Mouse (Mus musculus) limb, embryonic 11.5 days (tissue): ENCODE results near the gene Hist1h3c. TPM values are rescaled to one million over a fixed set of nuclear protein-coding genes. Genes with fewer than 3 reads are reported as not detected.
"Not testable (repeated sequence)": the region's sequence is repeated elsewhere in the genome, so short reads cannot be mapped to it uniquely, and the experiment has no call there.

Experiments used
- ATAC-seq: fragments of 200-750 bp; cut with Nextera tagmentation; 2 replicates; pipeline ENCODE4 v1.8.0; 2017; ENCODE audit warnings: low read depth; ENCODE audit not compliant: insufficient number of reproducible peaks, low FRiP score, low TSS enrichment
- DNase-seq: peaks from one replicate; pipeline ENCODE4 v3.0.0-alpha.2; 2015; ENCODE audit warnings: low spot score
- H3K27ac ChIP-seq: fragments of 300-500 bp; sonication (generic); replicated peaks from 2 replicates; pipeline ENCODE4 v1.5.1; 2014; ENCODE audit warnings: low read depth, mild to moderate bottlenecking, low read length
- H3K27me3 ChIP-seq: fragments of 300-500 bp; sonication (generic); 2 replicates; pipeline ENCODE4 v1.6.1; 2014; ENCODE audit warnings: mild to moderate bottlenecking, low read length, mixed read lengths; ENCODE audit not compliant: control insufficient read depth, insufficient read depth
- H3K36me3 ChIP-seq: fragments of 300-500 bp; sonication (generic); 2 replicates; pipeline ENCODE4 v1.6.1; 2014; ENCODE audit warnings: mild to moderate bottlenecking, low read length, moderate library complexity, mixed read lengths; ENCODE audit not compliant: control insufficient read depth, insufficient read depth
- H3K4me1 ChIP-seq: fragments of 300-500 bp; sonication (generic); 2 replicates; pipeline ENCODE4 v1.6.1; 2014; ENCODE audit warnings: low read length, mixed read lengths; ENCODE audit not compliant: control insufficient read depth, insufficient read depth
- H3K4me2 ChIP-seq: fragments of 300-500 bp; sonication (generic); 2 replicates; pipeline ENCODE4 v1.6.1; 2014; ENCODE audit warnings: low read depth, mild to moderate bottlenecking, moderate library complexity; ENCODE audit not compliant: severe bottlenecking
- H3K4me3 ChIP-seq: fragments of 300-500 bp; sonication (generic); 2 replicates; pipeline ENCODE4 v1.5.1; 2014; ENCODE audit warnings: low read depth, low read length
- H3K9ac ChIP-seq: fragments of 300-500 bp; sonication (generic); 2 replicates; pipeline ENCODE4 v1.6.1; 2014; ENCODE audit warnings: mild to moderate bottlenecking, low read length
- H3K9me3 ChIP-seq: fragments of 300-500 bp; sonication (generic); 2 replicates; pipeline ENCODE4 v1.6.1; 2016; ENCODE audit warnings: low read length; ENCODE audit not compliant: control insufficient read depth
- WGBS: fragments of 180-500 bp; shearing (Covaris S2); extraction: QIAGEN DNeasy Blood & Tissue Kit; methylation state at CpG from one replicate; pipeline ENCODE4 v1.1.7; 2014; 5-methylcytosine and 5-hydroxymethylcytosine counted together
- polyA plus RNA-seq: library from polyadenylated mRNA; unstranded; fragments of >200 nt; fragmentation: Nextera tagmentation; extraction: Ambion mirVana; gene quantifications from 2 replicates; pipeline ENCODE4 v1.2.1, GENCODE M21; 2014

Gene Hist1h3c
- polyA plus RNA-seq, 1 experiment from 2014 or later: 13.3 TPM

GRCm38 (mm10) chr13:23752067-23752741, 6.8 kb upstream of the Hist1h3c start, which contains the start of gene Hist1h3b:
Hist1h3b (plus strand) TSS chr13:23752267.
- peak within 1 kb of the TSS; percentile 57 for H3K4me2 ChIP-seq
- ATAC-seq (peak; percentile 90), DNase-seq (peak; percentile 94)
- peak within 1 kb of the TSS; percentile 38 for H3K4me3 ChIP-seq
- H3K9me3 ChIP-seq, H3K4me1 ChIP-seq, H3K36me3 ChIP-seq, H3K27me3 ChIP-seq: not testable (repeated sequence)
- under 1% methylated on average over 15 of the region's 47 CpGs for WGBS
- peak within 1 kb of the TSS; percentile 72 for H3K9ac ChIP-seq
- peak within 1 kb of the TSS; percentile 96 for H3K27ac ChIP-seq

GRCm38 (mm10) chr13:23751478-23751956, 6.1 kb upstream of the Hist1h3c start:
- peak overlapping the region; percentile 57 for H3K4me2 ChIP-seq
- no peaks in the 10 kb centered on the region for H3K27me3 ChIP-seq
- ATAC-seq: no peak; the same call in 1 of the 2 replicates
- H3K27ac ChIP-seq: peak overlapping the region; percentile 96
- peak overlapping the region; percentile 38 for H3K4me3 ChIP-seq
- peak overlapping the region; percentile 68 for H3K9ac ChIP-seq
- peaks cover 3% of the 10 kb centered on the region; the same call in 1 of the 2 replicates for H3K4me1 ChIP-seq
- no peaks in the 10 kb centered on the region for H3K36me3 ChIP-seq
- no peaks in the 10 kb centered on the region for H3K9me3 ChIP-seq
- 1% methylated on average over 11 of the region's 11 CpGs for WGBS
- peak; percentile 62 for DNase-seq

- Histone ChIP-seq H3K27ac (peak within 1 kb of the TSS; percentile 96), H3K9ac (peak within 1 kb of the TSS; percentile 68), H3K4me2 (peak within 1 kb of the TSS; percentile 57), H3K4me3 (peak within 1 kb of the TSS; percentile 38)
- peak; percentile 50; the same call in 1 of the 2 replicates for ATAC-seq
- WGBS: 3% methylated on average over 26 of the region's 47 CpGs
- H3K27me3 ChIP-seq, H3K4me1 ChIP-seq, H3K36me3 ChIP-seq, H3K9me3 ChIP-seq: not testable (repeated sequence)
- peak; percentile 84 for DNase-seq
Measured at GRCm38 (mm10) chr13:23750839-23751477, 5.6 kb upstream of the Hist1h3c start, which contains the start of gene Hist1h2ab. Hist1h2ab (plus strand) TSS chr13:23751126.

GRCm38 (mm10) chr13:23749563-23750121, 4.2 kb upstream of the Hist1h3c start:
- ATAC-seq (no peak), DNase-seq (no peak)
- WGBS: 87% methylated on average over 5 of the region's 5 CpGs
- H3K36me3 ChIP-seq: no peaks in the 10 kb centered on the region
- no peaks in the 10 kb centered on the region for H3K27me3 ChIP-seq
- H3K4me2 ChIP-seq: no peak overlapping the region
- H3K9me3 ChIP-seq: no peaks in the 10 kb centered on the region
- H3K4me1 ChIP-seq: peaks cover 3% of the 10 kb centered on the region; the same call in 1 of the 2 replicates
- H3K27ac ChIP-seq: peak overlapping the region; percentile 79
- no peak overlapping the region for H3K4me3 ChIP-seq
- H3K9ac ChIP-seq: no peak overlapping the region

GRCm38 (mm10) chr13:23747892-23748288, 2.5 kb upstream of the Hist1h3c start:
- Histone ChIP-seq H3K36me3 (no peaks in the 10 kb centered on the region), H3K4me1 (no peaks in the 10 kb centered on the region), H3K9me3 (no peaks in the 10 kb centered on the region), H3K9ac (peak overlapping the region; percentile 62; the same call in 1 of the 2 replicates), H3K27ac (peak overlapping the region; percentile 99), H3K4me2 (peak overlapping the region; percentile 55), H3K27me3 (no peaks in the 10 kb centered on the region), H3K4me3 (no peak overlapping the region)
- DNase-seq (no peak), ATAC-seq (no peak)
- 11% methylated on average over 4 of the region's 4 CpGs for WGBS

- WGBS: 6% methylated on average over 7 of the region's 13 CpGs
Measured at GRCm38 (mm10) chr13:23747081-23747891, 1.9 kb upstream of the Hist1h3c start.

GRCm38 (mm10) chr13:23746201-23747080, 1.0 kb upstream of the Hist1h3c start, which contains the start of gene Hist1h2bb:
Hist1h2bb (plus strand) TSS chr13:23746734.
- peak within 1 kb of the TSS; percentile 99 for H3K27ac ChIP-seq
- H3K36me3 ChIP-seq, H3K27me3 ChIP-seq, H3K9me3 ChIP-seq, H3K4me1 ChIP-seq: not testable (repeated sequence)
- peak within 1 kb of the TSS; percentile 78 for H3K9ac ChIP-seq
- peak; percentile 92 for ATAC-seq
- WGBS: under 1% methylated on average over 39 of the region's 58 CpGs
- H3K4me2 ChIP-seq: peak within 1 kb of the TSS; percentile 64
- peak; percentile 82 for DNase-seq
- peak within 1 kb of the TSS; percentile 41 for H3K4me3 ChIP-seq

More at GRCm38 (mm10) chr13:23747081-23747891, 1.9 kb upstream of the Hist1h3c start:
- peak; percentile 61 for DNase-seq
- Histone ChIP-seq H3K27me3 (no peaks in the 10 kb centered on the region), H3K9ac (peak overlapping the region; percentile 62), H3K27ac (peak overlapping the region; percentile 99), H3K4me3 (peak overlapping the region; percentile 28), H3K4me1 (no peaks in the 10 kb centered on the region), H3K4me2 (peak overlapping the region; percentile 55), H3K9me3 (no peaks in the 10 kb centered on the region), H3K36me3 (no peaks in the 10 kb centered on the region)
- ATAC-seq: no peak
